Mouse (Mus musculus) thymus, adult 2 months (tissue): ENCODE data around the gene Syt3.

Experiments used
- CTCF ChIP-seq: fragments of 200-500 bp; IDR thresholded peaks from 2 replicates; pipeline ENCODE4 v1.5.1; 2012; ENCODE audit warnings: mild to moderate bottlenecking, control low read depth, low read length, moderate library complexity, borderline replicate concordance; ENCODE audit not compliant: control insufficient read depth, poor library complexity, insufficient read depth; ENCODE audit errors: extremely low read depth
- POLR2A ChIP-seq: fragments of 200-500 bp; IDR thresholded peaks from 2 replicates; pipeline ENCODE4 v1.6.1; 2012; ENCODE audit warnings: mild to moderate bottlenecking, low read length, control low read depth, moderate library complexity; ENCODE audit not compliant: control insufficient read depth, poor library complexity, insufficient read depth; ENCODE audit errors: extremely low read depth

DNA sequence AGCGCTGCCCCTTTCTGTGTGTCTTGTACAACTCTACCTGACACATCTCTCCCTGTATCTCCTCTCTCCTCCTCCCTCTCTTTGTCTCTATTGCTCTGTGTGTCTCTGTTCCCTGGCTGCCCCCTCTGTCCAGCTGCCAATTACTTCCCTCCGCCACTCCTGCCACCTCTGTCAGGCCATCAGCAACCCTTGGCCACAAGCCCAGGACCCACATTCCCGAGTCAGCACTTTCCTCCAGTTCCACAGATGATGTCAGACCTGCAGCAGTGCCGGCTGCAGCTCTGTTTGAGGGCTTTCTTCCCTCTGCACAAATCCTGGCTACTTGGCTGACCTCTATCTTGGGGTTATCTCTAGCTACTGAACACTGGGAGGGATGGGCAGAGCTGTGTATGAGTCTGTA is 5.6 kb upstream of the Syt3 start:
- TF ChIP-seq POLR2A, result no peak
- no peak for TF ChIP-seq CTCF
